Mouse (Mus musculus): ENCODE results near the gene Fam160a1.

DNA sequence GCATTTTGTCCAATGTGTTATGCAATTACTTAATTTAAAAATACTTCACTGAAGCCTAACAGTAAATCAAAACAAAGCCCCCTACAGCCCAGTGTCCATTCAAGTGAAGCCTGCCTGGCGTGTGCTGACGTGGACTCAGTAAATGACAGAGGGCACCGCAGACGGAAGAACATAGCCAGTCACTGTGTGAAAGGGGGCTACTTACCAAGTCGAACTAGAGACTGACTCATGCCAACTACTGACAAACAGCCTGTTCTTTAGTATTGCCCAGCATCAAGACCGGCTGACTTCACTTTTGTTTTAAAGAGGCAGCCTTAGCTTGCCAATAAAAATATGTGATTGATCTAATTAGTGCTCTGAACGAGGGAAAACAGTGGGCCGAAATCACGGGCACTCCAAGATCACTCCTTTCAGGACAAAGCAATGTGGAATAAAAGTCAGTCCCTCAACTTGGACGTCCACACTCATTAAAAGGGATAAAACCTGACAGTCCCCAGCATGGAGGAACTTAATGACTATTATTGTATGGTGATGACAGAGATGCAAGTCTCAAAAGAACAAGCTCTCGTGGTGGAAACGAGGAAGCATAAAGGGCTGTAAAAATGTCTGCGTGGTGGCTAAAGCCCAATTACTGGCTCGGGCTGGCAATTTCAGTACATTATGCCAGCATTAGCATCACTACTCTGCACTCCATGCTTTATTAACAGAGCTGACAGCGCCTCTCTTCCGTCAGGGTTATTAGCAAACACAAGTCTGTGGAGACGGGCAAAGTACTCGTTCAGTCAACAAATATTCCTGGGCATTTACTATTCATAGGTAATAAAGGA is 52.9 kb downstream of the Fam160a1 start:
- TF ChIP-seq CTCF (IDR thresholded peaks at IDR 0.05; ENCODE audit: control insufficient read depth, insufficient read depth, insufficient read length) = no peak
- TF ChIP-seq MAX (IDR thresholded peaks at IDR 0.05) = no peak
- no peak for TF ChIP-seq MYOG (IDR thresholded peaks at IDR 0.05; ENCODE audit: control insufficient read depth, extremely low read depth, insufficient read length)

Data from C2C12 (cell line).